Mouse (Mus musculus): ENCODE data around the gene Mkln1.
"Not testable (repeated sequence)": the region's sequence is repeated elsewhere in the genome, so short reads cannot be mapped to it uniquely, and the experiment has no call there.

Gene Mkln1

GRCm38 (mm10) chr6:31549361-31550051 lies 151.0 kb downstream of the Mkln1 start:
- peak; percentile 52 to 60 for DNase-seq (ENCODE audit: low spot score in 2 of 2)

- DNase-seq (ENCODE audit: low spot score in 2 of 2) = no peak
These were observed 152.5 kb downstream of the Mkln1 start for GRCm38 (mm10) chr6:31550876-31551532.

- DNase-seq (ENCODE audit: low spot score in 2 of 2) = no peak
These were observed 158.0 kb downstream of the Mkln1 start for GRCm38 (mm10) chr6:31556460-31557100.

- DNase-seq (ENCODE audit: low spot score in 2 of 2) = no peak
These were observed 161.8 kb downstream of the Mkln1 start for GRCm38 (mm10) chr6:31560138-31560959.

- DNase-seq (ENCODE audit: low spot score in 2 of 2) = not testable (repeated sequence)
These were observed 163.4 kb downstream of the Mkln1 start for GRCm38 (mm10) chr6:31561948-31562347.

- no peak for DNase-seq (ENCODE audit: low spot score in 2 of 2)
These were observed 164.0 kb downstream of the Mkln1 start for GRCm38 (mm10) chr6:31562371-31563080.

- DNase-seq (ENCODE audit: low spot score in 2 of 2) = peak; percentile 61 to 67
These were observed 165.0 kb downstream of the Mkln1 start, which contains the start of gene Podxl for GRCm38 (mm10) chr6:31563235-31564181. Gene Podxl (minus strand): TSS chr6:31563981.

- no peak for DNase-seq (ENCODE audit: low spot score in 2 of 2)
These were observed 165.6 kb downstream of the Mkln1 start for GRCm38 (mm10) chr6:31564182-31564531.

- no peak for DNase-seq (ENCODE audit: low spot score in 2 of 2)
These were observed 166.4 kb downstream of the Mkln1 start for GRCm38 (mm10) chr6:31564901-31565391.

Data from right cerebral cortex, postnatal 10 days (tissue).